Mouse (Mus musculus) kidney, embryonic 16.5 days (tissue): ENCODE data around the gene Tshz2. TPM values are rescaled to one million over a fixed set of nuclear protein-coding genes. Genes with fewer than 3 reads are reported as not detected.

Source experiments
- ATAC-seq: fragments of 200-750 bp; cut with Nextera tagmentation; 2 replicates; pipeline ENCODE4 v1.8.0; 2017; ENCODE audit warnings: moderate TSS enrichment; ENCODE audit not compliant: low FRiP score, low TSS enrichment
- H3K27ac ChIP-seq: fragments of 300-500 bp; sonication (generic); 2 replicates; pipeline ENCODE4 v1.5.1; 2014; ENCODE audit warnings: low read length
- H3K27me3 ChIP-seq: fragments of 300-500 bp; sonication (generic); 2 replicates; pipeline ENCODE4 v1.6.1; 2014; ENCODE audit warnings: low read length, control low read depth, mixed read lengths; ENCODE audit not compliant: insufficient read depth
- H3K36me3 ChIP-seq: fragments of 300-500 bp; sonication (generic); 2 replicates; pipeline ENCODE4 v1.6.1; 2014; ENCODE audit warnings: low read length, control low read depth, mixed read lengths; ENCODE audit not compliant: insufficient read depth
- H3K4me1 ChIP-seq: fragments of 300-500 bp; sonication (generic); 2 replicates; pipeline ENCODE4 v1.6.1; 2014; ENCODE audit warnings: low read length, control low read depth, mixed read lengths; ENCODE audit not compliant: insufficient read depth
- H3K4me2 ChIP-seq: fragments of 300-500 bp; sonication (generic); replicated peaks from 2 replicates; pipeline ENCODE4 v1.6.1; 2014; ENCODE audit warnings: low read depth, low read length
- H3K4me3 ChIP-seq: fragments of 300-500 bp; sonication (generic); 2 replicates; pipeline ENCODE4 v1.5.1; 2014; ENCODE audit warnings: mild to moderate bottlenecking, low read length
- H3K9ac ChIP-seq: fragments of 300-500 bp; sonication (generic); replicated peaks from 2 replicates; pipeline ENCODE4 v1.6.1; 2014; ENCODE audit warnings: low read length
- H3K9me3 ChIP-seq: fragments of 300-500 bp; sonication (generic); 2 replicates; pipeline ENCODE4 v1.6.1; 2016; ENCODE audit warnings: low read length, control low read depth
- WGBS: fragments of 180-500 bp; shearing (Covaris S2); extraction: QIAGEN DNeasy Blood & Tissue Kit; methylation state at CpG from one replicate; pipeline ENCODE4 v1.1.7; 2014; 5-methylcytosine and 5-hydroxymethylcytosine counted together
- polyA plus RNA-seq: library from polyadenylated mRNA; unstranded; fragments of >200 nt; fragmentation: Nextera tagmentation; extraction: Ambion mirVana; gene quantifications from 2 replicates; pipeline ENCODE4 v1.2.1, GENCODE M21; 2015

Gene Tshz2
- polyA plus RNA-seq, 1 experiment from 2014 or later: 11.5 TPM

GRCm38 (mm10) chr2:170009729-170010128, 376.9 kb downstream of the Tshz2 start:
- no peaks in the 10 kb centered on the region for H3K27me3 ChIP-seq
- 0 out of 2 replicates have a peak overlapping the region, but pooled peaks have one; percentile 3 for H3K4me3 ChIP-seq
- H3K4me1 ChIP-seq: peaks cover 14% of the 10 kb centered on the region
- no peak for ATAC-seq
- H3K9me3 ChIP-seq: peaks cover 6% of the 10 kb centered on the region
- peak overlapping the region; percentile 24; the same call in 1 of the 2 replicates for H3K4me2 ChIP-seq
- H3K36me3 ChIP-seq: no peaks in the 10 kb centered on the region
- 62% methylated on average over 11 of the region's 11 CpGs for WGBS
- no peak overlapping the region for H3K9ac ChIP-seq
- no peak overlapping the region for H3K27ac ChIP-seq

- Histone ChIP-seq H3K9me3 (peaks cover 6% of the 10 kb centered on the region), H3K4me2 (no peak overlapping the region), H3K36me3 (no peaks in the 10 kb centered on the region), H3K4me1 (peaks cover 10% of the 10 kb centered on the region), H3K27me3 (no peaks in the 10 kb centered on the region), H3K4me3 (no peak overlapping the region), H3K9ac (no peak overlapping the region), H3K27ac (no peak overlapping the region)
- no peak for ATAC-seq
- WGBS: 37% methylated on average over 8 of the region's 8 CpGs
Observed at GRCm38 (mm10) chr2:170011858-170012257, 379.0 kb downstream of the Tshz2 start.

- H3K27me3 ChIP-seq: no peaks in the 10 kb centered on the region
- H3K4me1 ChIP-seq: peaks cover under 1% of the 10 kb centered on the region; the same call in 1 of the 2 replicates
- H3K27ac ChIP-seq: no peak overlapping the region
- WGBS: 40% methylated on average over 6 of the region's 6 CpGs
- no peak overlapping the region for H3K4me3 ChIP-seq
- no peak overlapping the region for H3K9ac ChIP-seq
- H3K9me3 ChIP-seq: no peaks in the 10 kb centered on the region
- no peak for ATAC-seq
- H3K4me2 ChIP-seq: no peak overlapping the region
- H3K36me3 ChIP-seq: no peaks in the 10 kb centered on the region
Observed at GRCm38 (mm10) chr2:170017302-170017701, 384.5 kb downstream of the Tshz2 start.

- no peak overlapping the region for H3K4me3 ChIP-seq
- H3K9ac ChIP-seq: no peak overlapping the region
- H3K4me1 ChIP-seq: no peaks in the 10 kb centered on the region
- H3K4me2 ChIP-seq: no peak overlapping the region
- H3K36me3 ChIP-seq: no peaks in the 10 kb centered on the region
- no peak for ATAC-seq
- H3K9me3 ChIP-seq: no peaks in the 10 kb centered on the region
- WGBS: 74% methylated on average over 7 of the region's 7 CpGs
- no peaks in the 10 kb centered on the region for H3K27me3 ChIP-seq
- no peak overlapping the region for H3K27ac ChIP-seq
Observed at GRCm38 (mm10) chr2:170017926-170018325, 385.1 kb downstream of the Tshz2 start.

- 66% methylated on average over 5 of the region's 5 CpGs for WGBS
- ATAC-seq: no peak
- no peak overlapping the region for H3K9ac ChIP-seq
Observed at GRCm38 (mm10) chr2:170022953-170023352, 390.1 kb downstream of the Tshz2 start.

GRCm38 (mm10) chr2:170023741-170024140, 390.9 kb downstream of the Tshz2 start:
- ATAC-seq: no peak
- H3K4me1 ChIP-seq: peaks cover 3% of the 10 kb centered on the region; the same call in 1 of the 2 replicates

More at GRCm38 (mm10) chr2:170022953-170023352, 390.1 kb downstream of the Tshz2 start:
- Histone ChIP-seq H3K9me3 (peaks cover 4% of the 10 kb centered on the region), H3K36me3 (no peaks in the 10 kb centered on the region), H3K4me1 (peaks cover 3% of the 10 kb centered on the region; the same call in 1 of the 2 replicates), H3K27ac (no peak overlapping the region), H3K4me3 (no peak overlapping the region), H3K27me3 (no peaks in the 10 kb centered on the region), H3K4me2 (no peak overlapping the region)

GRCm38 (mm10) chr2:170024939-170025338, 392.1 kb downstream of the Tshz2 start:
- Histone ChIP-seq H3K9me3 (peaks cover 4% of the 10 kb centered on the region), H3K4me2 (no peak overlapping the region), H3K9ac (no peak overlapping the region), H3K4me1 (peaks cover 3% of the 10 kb centered on the region; the same call in 1 of the 2 replicates), H3K27ac (no peak overlapping the region), H3K27me3 (no peaks in the 10 kb centered on the region), H3K4me3 (no peak overlapping the region), H3K36me3 (no peaks in the 10 kb centered on the region)
- WGBS: 84% methylated on average over 8 of the region's 8 CpGs
- ATAC-seq: 0 out of 2 replicates have a peak, but pooled peaks have one; percentile 9

More at GRCm38 (mm10) chr2:170023741-170024140, 390.9 kb downstream of the Tshz2 start:
- Histone ChIP-seq H3K4me2 (no peak overlapping the region), H3K27ac (no peak overlapping the region), H3K9ac (0 out of 2 replicates have a peak overlapping the region, but pooled peaks have one; percentile 22), H3K27me3 (no peaks in the 10 kb centered on the region), H3K36me3 (no peaks in the 10 kb centered on the region), H3K9me3 (peaks cover 4% of the 10 kb centered on the region), H3K4me3 (no peak overlapping the region)
- 47% methylated on average over 9 of the region's 9 CpGs for WGBS

- Histone ChIP-seq H3K36me3 (no peaks in the 10 kb centered on the region), H3K27me3 (no peaks in the 10 kb centered on the region), H3K4me2 (no peak overlapping the region), H3K9ac (no peak overlapping the region), H3K9me3 (peaks cover 4% of the 10 kb centered on the region), H3K4me3 (no peak overlapping the region), H3K27ac (no peak overlapping the region), H3K4me1 (peaks cover 3% of the 10 kb centered on the region; the same call in 1 of the 2 replicates)
- WGBS: 92% methylated on average over 6 of the region's 6 CpGs
- ATAC-seq: no peak
Observed at GRCm38 (mm10) chr2:170025896-170026295, 393.1 kb downstream of the Tshz2 start.

GRCm38 (mm10) chr2:170027837-170028236, 395.0 kb downstream of the Tshz2 start:
- H3K4me1 ChIP-seq: peaks cover 13% of the 10 kb centered on the region
- H3K9ac ChIP-seq: no peak overlapping the region
- H3K9me3 ChIP-seq: peaks cover 4% of the 10 kb centered on the region
- no peak overlapping the region for H3K4me2 ChIP-seq
- 87% methylated on average over 7 of the region's 7 CpGs for WGBS
- no peaks in the 10 kb centered on the region for H3K27me3 ChIP-seq
- no peak overlapping the region for H3K27ac ChIP-seq
- ATAC-seq: no peak
- H3K4me3 ChIP-seq: no peak overlapping the region
- no peaks in the 10 kb centered on the region for H3K36me3 ChIP-seq

GRCm38 (mm10) chr2:170028488-170029303, 395.9 kb downstream of the Tshz2 start:
- no peaks in the 10 kb centered on the region for H3K36me3 ChIP-seq
- H3K4me2 ChIP-seq: no peak overlapping the region
- peaks cover 17% of the 10 kb centered on the region for H3K4me1 ChIP-seq
- peaks cover 4% of the 10 kb centered on the region for H3K9me3 ChIP-seq
- no peak for ATAC-seq
- WGBS: 76% methylated on average over 21 of the region's 24 CpGs
- no peak overlapping the region for H3K9ac ChIP-seq
- H3K4me3 ChIP-seq: no peak overlapping the region
- no peaks in the 10 kb centered on the region for H3K27me3 ChIP-seq
- H3K27ac ChIP-seq: no peak overlapping the region
